22 mouse cellular contexts compared by ENCODE assay signal in genomic region chr5:113090077-113090690, GRCm38 (mm10). TPM values are rescaled to one million over a fixed set of nuclear protein-coding genes. Genes with fewer than 3 reads are reported as not detected.
DNase-seq lines count a peak whose midpoint lies in the region; ATAC-seq and TF ChIP-seq lines count a peak whose summit lies in the region.
"Had no signal": no experiment of that assay in that cellular context is flagged by ENCODE, and none has a peak within 500 bp of the region (broad histone marks: within the 10 kb centered on the region; RNA-seq: fewer than 3 reads in every experiment).

No protein-coding gene starts in this region.

- no peaks in the 10 kb centered on the region for H3K27me3 ChIP-seq in hindbrain, embryonic 15.5 days
- H3K27me3 ChIP-seq in hindbrain, embryonic 10.5 days (ENCODE audit: insufficient read depth, poor library complexity, severe bottlenecking): no peaks in the 10 kb centered on the region
- no peaks in the 10 kb centered on the region for H3K27me3 ChIP-seq in kidney, adult 2 months (replicated peaks; ENCODE audit: control insufficient read depth, insufficient read depth, low read length)
- H3K27me3 ChIP-seq in kidney, embryonic 16.5 days (ENCODE audit: insufficient read depth, low read length): no peaks in the 10 kb centered on the region
- no peaks in the 10 kb centered on the region for H3K27me3 ChIP-seq in E14TG2a.4 (ENCODE audit: insufficient read depth, low read length)
- H3K27me3 ChIP-seq: CH12.LX; forebrain, embryonic 15.5 days; heart, embryonic 15.5 days had no signal

- no peak for ATAC-seq in hindbrain, embryonic 15.5 days (ENCODE audit: low FRiP score, low read depth)
- no peak for ATAC-seq in kidney, embryonic 16.5 days (ENCODE audit: low FRiP score, low TSS enrichment)
- ATAC-seq: forebrain, embryonic 15.5 days had no signal

- no peak overlapping the region for H3K9ac ChIP-seq in hindbrain, embryonic 15.5 days
- H3K9ac ChIP-seq in kidney, embryonic 16.5 days (replicated peaks; ENCODE audit: low read length): no peak overlapping the region
- H3K9ac ChIP-seq: forebrain, embryonic 15.5 days; heart, embryonic 15.5 days had no signal

- H3K4me3 ChIP-seq in hindbrain, embryonic 15.5 days: no peak overlapping the region
- no peak overlapping the region for H3K4me3 ChIP-seq in hindbrain, embryonic 10.5 days
- no peak overlapping the region for H3K4me3 ChIP-seq in kidney, adult 2 months (ENCODE audit: insufficient read depth, low read depth, low read length)
- no peak overlapping the region for H3K4me3 ChIP-seq in kidney, embryonic 16.5 days (ENCODE audit: low read length)
- H3K4me3 ChIP-seq in E14TG2a.4 (replicated peaks; ENCODE audit: low read length): peak overlapping the region; percentile 50
- H3K4me3 ChIP-seq: forebrain, embryonic 15.5 days; heart, adult 2 months; heart, embryonic 15.5 days had no signal

- H3K4me1 ChIP-seq in hindbrain, embryonic 15.5 days (replicated peaks): peaks cover 19% of the 10 kb centered on the region
- H3K4me1 ChIP-seq in hindbrain, embryonic 10.5 days (replicated peaks): peaks cover 5% of the 10 kb centered on the region; the same call in 1 of the 2 replicates
- H3K4me1 ChIP-seq in kidney, adult 2 months (ENCODE audit: control insufficient read depth, insufficient read depth, low read length): no peaks in the 10 kb centered on the region
- peaks cover 21% of the 10 kb centered on the region for H3K4me1 ChIP-seq in kidney, embryonic 16.5 days (ENCODE audit: insufficient read depth, low read length)
- H3K4me1 ChIP-seq in E14TG2a.4 (replicated peaks; ENCODE audit: low read depth, low read length): peaks cover 40% of the 10 kb centered on the region

- H3K9me3 ChIP-seq in hindbrain, embryonic 15.5 days: no peaks in the 10 kb centered on the region
- H3K9me3 ChIP-seq in hindbrain, embryonic 10.5 days: no peaks in the 10 kb centered on the region
- H3K9me3 ChIP-seq in kidney, embryonic 16.5 days (ENCODE audit: low read length): no peaks in the 10 kb centered on the region
- H3K9me3 ChIP-seq in E14TG2a.4 (ENCODE audit: low read length): no peaks in the 10 kb centered on the region
- H3K9me3 ChIP-seq: forebrain, embryonic 15.5 days; heart, embryonic 15.5 days had no signal

- DNase-seq in hindbrain, embryonic 10.5 days (ENCODE audit: low spot score): no peak
- peak; percentile 48 for DNase-seq in kidney, adult 2 months
- peak; percentile 58 for DNase-seq in kidney, postnatal 36 days
- DNase-seq: adrenal gland, adult 2 months; adrenal gland, postnatal 25 days; cerebellum, adult 18-20 months; cerebellum, adult 9-11 months; gastrocnemius, postnatal 14 days; heart, adult 2 months; heart, postnatal 14 days had no signal

- 0 out of 2 replicates have a peak overlapping the region, but pooled peaks have one; percentile 22 for H3K27ac ChIP-seq in hindbrain, embryonic 15.5 days (replicated peaks)
- H3K27ac ChIP-seq in hindbrain, embryonic 10.5 days: no peak overlapping the region
- H3K27ac ChIP-seq in kidney, adult 2 months (ENCODE audit: insufficient read depth, low read depth, low read length): no peak overlapping the region
- H3K27ac ChIP-seq in kidney, embryonic 16.5 days (ENCODE audit: low read length): no peak overlapping the region
- H3K27ac ChIP-seq: forebrain, embryonic 15.5 days; heart, adult 2 months; heart, embryonic 15.5 days had no signal

- TF ChIP-seq POLR2A in kidney, adult 2 months (IDR thresholded peaks at IDR 0.05; ENCODE audit: low read depth, low read length): no peak

- TF ChIP-seq CTCF in kidney, adult 2 months (conservative IDR thresholded peaks at IDR 0.05; ENCODE audit: insufficient read depth, insufficient read length, low read depth, low read length): no peak
- no peak for TF ChIP-seq CTCF in E14TG2a.4 (conservative IDR thresholded peaks at IDR 0.05; ENCODE audit: low read length)

- WGBS in hindbrain, embryonic 15.5 days: 90% methylated on average over 24 of the region's 24 CpGs
- 92% methylated on average over 24 of the region's 24 CpGs for WGBS in hindbrain, embryonic 10.5 days
- WGBS in kidney, adult 2 months: 70% methylated on average over 24 of the region's 24 CpGs
- 69% methylated on average over 24 of the region's 24 CpGs for WGBS in kidney, embryonic 16.5 days

- no peak overlapping the region for H3K4me2 ChIP-seq in hindbrain, embryonic 15.5 days
- no peak overlapping the region for H3K4me2 ChIP-seq in kidney, embryonic 16.5 days (replicated peaks; ENCODE audit: low read depth, low read length)
- H3K4me2 ChIP-seq: forebrain, embryonic 15.5 days; heart, embryonic 11.5 days; heart, embryonic 15.5 days had no signal

- H3K36me3 ChIP-seq in hindbrain, embryonic 15.5 days: no peaks in the 10 kb centered on the region
- peaks cover 38% of the 10 kb centered on the region for H3K36me3 ChIP-seq in hindbrain, embryonic 10.5 days
- H3K36me3 ChIP-seq in kidney, adult 2 months (ENCODE audit: control insufficient read depth, insufficient read depth, low read length): no peaks in the 10 kb centered on the region
- H3K36me3 ChIP-seq in kidney, embryonic 16.5 days (ENCODE audit: insufficient read depth, low read length): peaks cover 16% of the 10 kb centered on the region; the same call in 1 of the 2 replicates
- peaks cover 20% of the 10 kb centered on the region for H3K36me3 ChIP-seq in E14TG2a.4 (ENCODE audit: insufficient read depth, low read length)
- H3K36me3 ChIP-seq: forebrain, embryonic 15.5 days had no signal

RNA-seq across cellular contexts. Expression of gene Crybb3, which starts 8.8 kb away (rescaled TPM):
- polyA plus RNA-seq in hindbrain, embryonic 15.5 days (2015; fragmentation: Nextera tagmentation; extraction: Ambion mirVana): 1.1 and 1.6 TPM in 2 replicates
- 0.25 and 0.50 TPM in 2 replicates for polyA plus RNA-seq in hindbrain, embryonic 10.5 days (2016; fragmentation: Nextera tagmentation; extraction: Ambion mirVana)
- polyA plus RNA-seq in kidney, adult 2 months (2012; rRNA removed): 1.5 and 2.8 TPM in 2 replicates
- 0.69 and 1.1 TPM in 2 replicates for polyA plus RNA-seq in kidney, embryonic 16.5 days (2015; fragmentation: Nextera tagmentation; extraction: Ambion mirVana)

RNA-seq across cellular contexts. Expression of gene Crybb2, which starts 20.3 kb away (rescaled TPM):
- polyA plus RNA-seq in hindbrain, embryonic 15.5 days (2015; fragmentation: Nextera tagmentation; extraction: Ambion mirVana): not detected in 2 replicates
- polyA plus RNA-seq in hindbrain, embryonic 10.5 days (2016; fragmentation: Nextera tagmentation; extraction: Ambion mirVana): not detected in 2 replicates
- not detected in 2 replicates for polyA plus RNA-seq in kidney, adult 2 months (2012; rRNA removed)
- polyA plus RNA-seq in kidney, embryonic 16.5 days (2015; fragmentation: Nextera tagmentation; extraction: Ambion mirVana): not detected in 2 replicates
- polyA plus RNA-seq: adrenal gland, adult 2 months; embryonic facial prominence, embryonic 11.5 days; forebrain, embryonic 11.5 days; forebrain, embryonic 15.5 days; gonadal fat pad, adult 2 months; heart, adult 2 months; heart, embryonic 11.5 days; heart, embryonic 15.5 days; hindbrain, embryonic 11.5 days; hindbrain, embryonic 16.5 days had no signal
